Mouse (Mus musculus) kidney, adult 8-10 months (tissue): ENCODE measurements around the gene Zc3hav1l.

ENCODE experiments used
- DNase-seq, 2 experiments: peaks; one replicate each; pipeline ENCODE4 v3.0.0; 2022

Zc3hav1l gene

DNA sequence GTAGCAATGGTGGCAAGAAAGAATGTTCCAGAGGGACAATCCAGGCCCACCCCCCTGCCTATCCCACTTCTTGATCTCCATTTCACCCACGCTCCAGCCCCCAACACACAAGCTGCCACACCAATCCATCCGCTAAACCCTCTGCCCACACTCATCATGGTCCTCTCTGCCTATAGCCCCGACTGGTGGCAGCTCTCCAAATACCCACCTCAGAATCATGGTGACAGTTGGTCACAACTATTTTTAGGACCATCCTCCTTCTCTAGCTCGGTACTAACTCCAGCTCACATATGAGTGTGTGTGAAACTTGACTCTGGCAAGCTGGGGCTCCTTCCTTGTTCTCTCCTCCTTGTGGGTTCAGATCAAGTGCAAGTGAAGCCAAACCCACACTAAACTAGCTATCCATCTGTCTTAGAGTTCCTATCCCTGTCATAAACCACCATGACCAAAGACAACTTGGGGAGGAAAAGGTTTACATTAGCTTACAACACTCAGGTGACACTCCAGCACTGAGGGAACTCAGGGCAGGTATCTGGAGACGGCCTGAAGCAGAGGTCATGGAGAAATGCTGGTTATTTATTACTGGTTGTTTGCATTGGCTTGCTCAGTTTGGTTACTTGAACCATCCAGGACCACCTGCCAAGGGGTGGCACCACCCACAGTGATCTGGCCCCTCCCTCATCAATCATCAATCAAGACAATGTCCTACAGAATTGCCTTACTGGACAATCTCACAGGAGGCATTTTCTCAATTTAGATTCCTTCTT is 35.5 kb downstream of the Zc3hav1l start:
- DNase-seq, result no peak

DNA sequence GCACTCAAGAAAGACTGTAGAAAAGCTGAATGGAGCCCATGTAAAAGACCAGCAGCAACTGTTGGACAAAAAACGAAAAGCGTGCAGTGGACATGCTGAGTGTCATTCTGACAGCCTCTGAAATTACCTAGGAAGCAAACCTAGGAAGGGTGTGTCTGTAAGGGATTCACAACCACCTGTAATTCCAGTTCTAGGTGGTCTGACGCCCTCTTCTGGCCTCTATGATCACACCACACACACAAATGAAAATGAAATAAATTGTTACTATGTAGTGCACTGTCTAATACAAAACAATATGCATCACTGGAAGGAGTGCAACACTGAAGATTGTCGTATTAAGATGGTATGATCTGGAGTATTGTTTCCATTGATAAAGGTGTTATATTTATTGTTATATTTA is 37.2 kb downstream of the Zc3hav1l start:
- DNase-seq, result no peak

DNA sequence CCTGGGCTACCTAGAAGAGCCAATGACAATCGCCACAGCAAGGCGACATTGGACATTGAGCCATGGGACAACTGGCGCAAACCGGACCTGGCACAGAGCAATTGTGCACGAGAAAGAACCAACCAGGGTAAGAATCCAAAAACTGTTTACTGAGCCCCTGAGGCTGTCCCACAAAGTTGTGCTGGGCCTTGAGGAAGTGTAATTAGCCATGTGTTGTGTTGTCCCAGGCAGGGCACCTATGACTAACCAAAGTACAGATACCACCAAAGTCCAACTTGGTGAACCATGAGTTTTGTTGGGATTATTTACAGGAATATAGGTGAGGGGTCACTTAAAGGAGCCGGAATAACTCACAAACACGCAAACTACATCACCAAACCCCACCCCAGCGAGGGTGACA is 41.6 kb downstream of the Zc3hav1l start:
- peak; percentile 64 to 87 for DNase-seq

DNA sequence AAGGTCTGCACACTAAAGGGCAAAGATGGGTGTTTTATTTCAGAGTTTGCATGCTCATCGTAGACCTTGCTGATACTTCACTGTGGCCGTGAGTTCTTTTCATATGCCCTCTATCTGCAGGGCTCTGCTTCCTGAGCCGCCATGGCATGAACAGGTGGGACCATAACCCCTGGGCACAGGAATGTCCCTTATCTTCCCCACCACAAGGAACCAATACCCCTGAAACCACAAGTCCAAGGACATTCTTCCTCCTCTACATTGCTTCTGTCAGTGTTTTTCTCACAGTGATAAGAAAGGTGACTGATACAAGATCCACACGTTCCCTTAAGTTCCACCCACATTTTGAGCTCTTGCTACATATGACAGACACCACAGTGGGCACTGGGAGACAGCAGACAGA is 42.3 kb downstream of the Zc3hav1l start:
- no peak for DNase-seq

DNA sequence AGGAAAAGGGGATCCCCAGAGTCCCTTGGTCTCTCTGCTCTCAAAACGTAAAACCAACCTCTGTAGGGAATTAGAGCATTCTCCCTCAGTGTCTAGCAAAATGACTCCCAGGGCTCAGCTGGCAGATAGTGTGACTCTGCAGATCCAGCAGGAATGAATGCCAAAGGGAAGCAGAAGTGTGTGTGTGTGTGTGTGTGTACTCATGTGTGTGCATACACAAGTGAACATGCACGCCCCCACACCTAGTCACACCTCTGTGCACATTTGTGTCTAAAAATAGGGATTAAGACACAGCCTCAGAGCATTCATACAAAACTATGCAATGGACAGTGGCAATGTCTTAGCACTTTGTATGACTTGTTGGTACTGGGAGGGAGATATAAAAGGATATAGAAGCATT is 43.3 kb downstream of the Zc3hav1l start:
- no peak for DNase-seq

DNA sequence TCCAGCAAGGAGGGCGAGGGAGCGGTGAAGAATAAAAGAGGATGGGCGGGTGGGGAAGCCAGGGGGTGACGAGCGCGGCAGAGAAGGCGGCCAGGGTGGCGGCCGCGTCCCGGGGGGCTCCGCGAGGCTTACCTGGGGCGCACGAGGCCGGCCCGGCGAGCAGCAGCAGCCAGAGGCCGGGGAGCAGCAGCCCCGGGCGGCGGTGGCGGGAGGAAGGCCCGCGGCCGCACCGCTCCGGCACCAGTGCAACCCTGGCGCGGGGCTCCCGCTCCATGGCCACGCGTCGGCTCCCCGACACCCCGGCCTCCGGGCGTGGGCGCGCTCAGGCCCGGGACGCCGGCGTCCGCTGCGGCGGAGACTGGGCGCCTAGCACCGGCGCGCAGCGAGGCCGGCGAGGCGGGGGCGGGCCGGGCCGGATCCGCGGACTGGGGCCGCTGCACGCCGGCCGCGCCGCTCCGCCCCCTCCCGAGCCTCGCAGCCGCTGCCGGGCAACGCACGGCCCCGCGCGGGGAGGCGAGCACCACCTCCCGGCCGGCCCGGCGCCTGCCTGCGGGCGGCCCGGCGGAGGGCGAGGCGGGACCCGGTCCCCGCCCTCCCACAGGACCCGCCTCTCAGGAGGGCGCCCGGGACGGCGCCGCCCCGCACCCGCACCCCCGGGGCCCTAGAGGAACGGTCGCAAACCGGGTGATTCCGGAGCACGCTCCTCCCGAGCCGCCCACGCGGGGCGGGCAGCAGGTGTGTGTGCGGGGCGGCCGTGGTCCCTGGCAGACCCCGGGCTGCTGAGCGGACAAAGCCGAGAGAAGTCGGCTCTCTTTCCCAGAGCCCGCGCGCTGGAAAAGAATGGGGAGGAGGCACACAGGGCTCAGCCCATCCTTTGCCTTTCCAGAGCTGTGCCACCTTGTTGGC is 45.1 kb downstream of the Zc3hav1l start, which contains the start of gene D630045J12Rik:
Gene D630045J12Rik, minus strand, starts transcription at position 274 of the 906 bp plus-strand sequence.
- DNase-seq, result peak; percentile 76 to 78

DNA sequence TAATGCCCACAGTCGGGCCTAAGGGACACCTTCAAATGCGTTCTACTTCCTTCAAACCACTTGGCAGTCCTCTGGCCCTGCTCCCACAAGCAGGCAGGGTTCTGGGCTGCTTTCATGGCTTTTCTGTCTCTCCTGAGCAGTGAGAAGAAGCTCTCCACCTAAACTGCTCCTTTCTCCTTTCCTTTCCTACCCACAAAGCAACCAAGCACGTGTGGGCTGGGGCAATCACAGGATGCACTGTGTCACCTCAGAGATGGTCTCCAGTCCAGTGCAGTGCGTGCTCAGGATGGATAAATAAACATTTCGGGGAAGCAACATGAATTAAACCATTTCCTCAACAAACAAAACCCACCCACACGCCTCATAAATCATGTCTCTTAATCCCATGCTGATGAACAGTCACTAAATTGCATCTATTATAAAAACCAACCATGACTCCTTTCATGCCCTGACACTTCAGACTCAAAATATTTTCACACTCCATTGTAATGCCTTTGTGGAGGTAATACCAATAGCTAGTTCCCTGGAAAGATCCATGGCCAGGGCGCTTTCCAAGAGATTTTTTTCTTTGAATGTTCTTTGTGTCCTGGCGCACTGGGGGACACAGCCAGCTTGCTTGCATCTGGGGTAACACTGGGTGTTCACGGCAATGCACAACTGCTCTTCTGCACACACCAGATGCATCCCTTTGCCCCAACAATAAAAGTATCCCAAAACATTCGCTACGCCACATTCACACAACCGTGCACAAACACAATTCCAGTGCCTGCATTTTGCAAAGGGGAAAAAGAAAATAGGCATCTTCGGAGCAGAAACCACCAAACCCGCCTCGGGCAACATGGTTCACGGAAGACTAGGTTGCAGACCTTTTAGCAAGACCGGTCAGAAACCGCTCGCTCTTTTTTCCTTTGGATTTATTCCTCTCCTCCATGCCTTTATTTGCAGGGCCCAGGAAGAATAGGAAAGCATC is 46.0 kb downstream of the Zc3hav1l start:
- DNase-seq, result no peak

DNA sequence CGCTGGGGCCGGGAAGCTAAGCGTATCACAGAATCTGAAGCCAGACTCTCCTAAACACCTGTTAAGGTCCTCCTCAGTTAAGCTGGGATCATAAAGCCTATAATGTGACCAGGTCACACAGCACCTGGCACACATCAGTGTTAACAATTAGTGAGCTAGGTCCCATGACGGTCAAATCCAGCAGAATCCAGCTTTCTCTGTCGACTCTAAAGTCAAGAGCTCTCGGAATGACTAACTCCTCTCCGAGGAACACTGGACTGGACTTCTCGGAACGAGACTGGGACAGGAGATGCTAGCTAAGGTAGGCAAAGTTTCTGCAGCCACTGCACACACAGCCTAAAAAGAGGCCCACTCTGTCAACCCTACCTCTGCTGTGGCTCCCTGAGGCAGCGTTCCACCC is 46.9 kb downstream of the Zc3hav1l start:
- peak in 1 of 2 experiments; percentile 40 for DNase-seq

DNA sequence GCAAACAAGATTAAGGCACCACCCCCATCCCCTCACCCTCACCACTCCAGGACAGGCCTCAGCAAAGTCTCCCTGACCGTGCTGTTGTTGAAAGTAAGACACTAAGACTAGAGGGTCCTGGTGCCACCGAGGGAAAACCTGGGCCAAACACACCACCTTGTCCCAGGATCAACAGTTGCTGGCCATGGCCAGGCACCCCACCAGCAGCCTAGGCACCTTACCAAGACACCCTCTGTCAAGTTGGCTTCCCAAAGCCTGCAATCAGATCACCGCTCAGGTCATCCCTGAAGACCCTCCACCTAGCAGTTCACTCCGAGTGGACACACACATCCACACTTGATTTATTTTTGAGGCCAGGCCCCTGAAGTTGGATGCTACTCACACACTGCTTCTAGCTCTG is 47.6 kb downstream of the Zc3hav1l start:
- DNase-seq, result no peak

DNA sequence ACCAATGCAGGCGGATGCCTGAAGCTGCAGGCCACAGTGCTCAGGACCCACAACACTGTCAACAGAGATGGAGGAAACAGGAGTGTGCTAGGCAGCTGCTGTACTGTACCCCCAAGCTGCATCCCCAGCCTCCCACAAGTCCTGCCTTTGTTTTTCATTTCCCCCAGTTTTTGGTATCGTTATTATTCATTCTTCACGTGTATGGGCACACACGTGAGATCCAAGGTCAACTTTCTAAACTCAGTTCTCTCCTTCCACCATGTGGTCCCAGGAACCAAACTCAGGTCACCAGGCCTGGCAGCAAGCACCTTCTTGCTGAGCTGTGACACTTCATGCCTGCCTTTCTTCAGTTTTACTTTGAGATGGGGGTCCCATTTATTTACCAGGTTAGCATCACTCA is 51.7 kb downstream of the Zc3hav1l start:
- DNase-seq, result no peak

DNA sequence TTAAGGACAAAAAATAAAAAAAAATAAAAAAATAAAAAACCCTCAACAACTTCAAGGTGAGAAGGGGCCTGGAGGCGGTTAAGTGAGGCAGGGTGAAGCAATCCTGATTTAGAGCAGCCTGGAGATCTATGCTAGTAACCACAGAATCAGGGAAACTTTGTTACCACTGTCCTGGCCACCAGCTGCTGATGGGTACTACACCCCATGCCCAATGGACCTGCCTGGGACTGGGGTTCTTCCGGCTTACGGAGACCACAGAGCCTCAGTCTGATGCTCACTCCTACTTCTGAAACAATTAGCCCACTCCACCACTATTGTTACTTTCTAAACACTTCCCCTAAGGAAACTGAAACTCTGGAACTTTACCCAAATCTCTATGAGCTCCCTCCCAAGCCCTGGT is 54.3 kb downstream of the Zc3hav1l start:
- DNase-seq, result no peak

DNA sequence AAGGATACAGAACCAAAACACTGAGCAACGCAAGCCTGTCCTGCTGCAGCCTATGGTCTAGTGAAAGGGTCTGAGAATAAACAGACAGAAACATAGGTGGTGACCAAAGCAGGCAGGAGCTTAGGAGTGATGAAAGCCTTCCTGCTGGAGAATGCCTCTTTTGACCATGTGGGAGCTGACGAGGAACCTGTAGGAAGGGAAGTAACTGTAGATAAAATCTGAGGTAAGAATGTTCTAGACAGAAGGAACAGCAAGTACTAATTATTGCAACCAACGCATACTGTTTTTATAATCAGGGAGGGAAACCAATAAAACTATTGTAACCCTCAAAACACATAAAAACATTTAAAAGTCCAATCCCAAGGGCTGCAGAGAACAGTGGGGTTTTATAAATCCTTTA is 54.9 kb downstream of the Zc3hav1l start:
- no peak for DNase-seq

DNA sequence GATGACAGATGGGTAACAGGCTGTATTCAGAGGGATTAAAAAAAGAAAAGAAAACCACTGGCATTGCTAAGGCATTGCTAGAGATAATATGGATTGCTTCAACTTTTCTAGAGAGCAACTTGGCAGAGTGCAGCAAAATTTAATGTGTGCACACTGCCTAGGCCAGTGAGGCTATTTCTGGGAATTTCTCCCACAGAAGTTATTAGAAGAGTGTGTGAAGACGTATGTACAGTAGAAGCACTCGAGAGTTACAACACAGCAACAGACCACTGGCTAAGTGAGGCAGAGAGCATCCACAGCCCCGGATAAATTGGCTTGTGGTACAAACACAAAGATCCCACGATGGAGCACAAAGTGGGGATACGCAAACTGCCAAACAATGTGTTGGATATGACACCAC is 56.2 kb downstream of the Zc3hav1l start:
- DNase-seq, result no peak

DNA sequence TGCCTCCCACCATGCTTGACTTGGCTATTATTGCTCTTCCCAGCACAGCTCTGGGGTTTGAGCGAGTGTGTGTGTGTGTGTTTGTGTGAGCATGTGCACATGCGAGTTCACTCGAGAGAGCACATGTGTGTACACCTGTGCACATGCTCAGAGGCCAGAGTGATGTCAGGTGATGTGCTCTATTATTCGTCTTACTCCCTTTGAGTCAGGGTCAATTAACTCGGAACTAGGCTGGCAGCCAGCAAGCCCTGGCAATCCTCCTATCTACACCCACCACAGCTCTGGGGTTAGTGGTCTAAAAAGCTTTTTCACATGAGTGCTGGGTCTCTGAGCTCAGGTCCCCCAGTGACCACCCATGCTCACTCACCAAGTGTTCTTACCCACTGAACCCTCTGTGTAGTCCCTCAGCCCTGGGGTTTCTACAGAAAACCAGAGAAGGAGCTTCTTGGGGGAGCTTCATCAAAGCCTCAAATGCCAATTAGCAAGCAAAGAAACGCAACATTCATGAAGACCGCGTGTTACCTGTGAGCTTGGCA is 56.7 kb downstream of the Zc3hav1l start:
- DNase-seq, result peak; percentile 54 to 60

DNA sequence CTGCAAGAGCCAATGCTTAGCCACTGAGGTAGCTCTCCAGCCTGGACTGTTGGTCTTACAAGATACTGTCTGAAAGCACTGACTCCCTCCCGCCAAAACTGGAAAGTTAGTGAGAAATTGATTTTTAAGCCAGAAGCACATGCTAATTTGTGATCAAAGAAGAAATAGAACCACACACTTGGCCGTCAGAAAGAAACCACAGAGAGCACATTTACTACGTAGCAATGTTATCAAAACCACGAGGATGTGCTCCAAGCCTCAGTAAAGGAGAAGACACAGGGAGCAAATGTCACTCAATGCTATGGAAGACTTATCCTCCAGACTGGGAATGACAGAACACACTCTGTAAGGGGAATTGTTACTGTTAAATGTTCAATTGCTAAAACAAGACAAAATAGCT is 57.6 kb downstream of the Zc3hav1l start:
- DNase-seq, result no peak

DNA sequence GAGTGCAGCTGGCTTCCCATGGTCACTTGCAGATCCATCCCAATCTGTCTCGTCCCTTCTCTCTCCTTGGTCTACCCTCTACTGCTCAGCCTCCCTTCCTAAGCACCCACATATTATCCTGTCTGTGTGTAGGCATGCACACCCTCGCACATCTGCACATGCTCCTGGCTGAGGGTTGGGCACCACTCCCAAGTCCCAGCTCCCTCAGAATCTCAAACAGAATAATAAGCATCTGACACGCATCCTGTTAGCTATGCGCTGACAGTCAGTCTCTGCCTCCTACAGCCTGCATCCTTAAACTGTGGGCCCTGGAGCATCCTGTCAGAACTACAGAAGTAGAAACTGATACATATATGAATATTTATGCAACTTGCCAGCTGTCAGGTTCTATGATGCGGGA is 58.4 kb downstream of the Zc3hav1l start:
- no peak for DNase-seq

DNA sequence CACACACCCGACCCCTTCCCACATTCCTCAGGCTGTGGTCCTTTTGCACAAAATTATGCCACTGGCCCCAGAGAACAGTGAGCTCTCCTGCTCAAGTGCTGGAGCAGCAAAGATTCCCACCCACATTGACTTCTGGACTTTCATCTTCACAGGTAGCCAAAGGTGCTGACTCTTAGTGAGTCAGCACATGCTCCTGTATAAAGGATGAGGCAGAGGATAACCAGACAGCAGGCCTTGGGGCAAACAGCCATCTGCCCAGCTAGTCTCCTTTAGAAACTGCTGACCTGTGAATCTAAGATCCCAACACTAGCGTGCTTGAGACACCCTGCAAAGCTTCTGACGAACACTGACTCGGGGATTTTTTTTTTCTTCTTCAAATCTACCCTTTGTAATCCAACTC is 60.7 kb downstream of the Zc3hav1l start:
- DNase-seq, result peak; percentile 81 to 90
